Mouse (Mus musculus): ENCODE measurements around the gene Gm44973. TPM values are rescaled to one million over a fixed set of nuclear protein-coding genes. Genes with fewer than 3 reads are reported as not detected.

Gm44973 gene
- polyA plus RNA-seq, 1 experiment from 2014 or later = 3.6 TPM

DNA sequence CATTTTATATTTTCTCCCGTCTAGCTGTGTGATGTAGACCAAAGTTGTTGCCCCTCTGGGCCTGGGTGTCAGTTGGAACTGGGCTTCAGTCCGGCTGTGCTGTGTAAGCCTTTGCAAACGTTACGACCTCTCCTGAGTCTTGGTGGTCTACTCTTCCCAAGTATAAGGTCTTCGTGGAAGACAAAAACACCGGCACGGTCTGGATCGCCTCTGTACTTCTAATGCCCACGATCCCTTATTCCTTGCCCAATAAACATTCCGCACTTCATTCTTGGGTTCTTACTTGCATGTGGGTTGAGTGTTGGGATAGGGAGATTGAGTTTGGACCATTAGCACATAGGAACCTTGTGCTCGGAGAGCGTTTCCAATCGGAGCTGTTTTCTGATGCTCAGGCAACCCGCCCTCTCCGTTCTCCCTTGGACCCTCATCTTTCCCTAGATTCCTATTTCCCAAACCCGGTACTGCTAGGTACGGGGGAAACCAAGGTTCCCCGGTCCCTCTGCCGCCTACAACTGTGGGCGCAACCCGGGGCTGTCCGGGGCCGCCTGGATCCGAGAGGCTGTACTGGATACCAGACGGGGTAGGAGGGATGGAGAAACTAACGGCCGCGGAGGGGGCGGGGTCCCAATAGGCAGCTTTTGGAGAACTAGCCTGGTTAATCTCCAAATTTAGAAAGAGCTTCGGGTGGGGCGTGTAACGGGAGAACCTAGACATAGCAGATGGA, 38.3 kb downstream of the Gm44973 start:
- Histone ChIP-seq H3K27me3 (replicated peaks; ENCODE audit: control insufficient read depth, insufficient read depth, low read length) (peaks cover 64% of the 10 kb centered on the region), H3K36me3 (ENCODE audit: control insufficient read depth, insufficient read depth, low read length) (no peaks in the 10 kb centered on the region), H3K9me3 (ENCODE audit: control insufficient read depth, low read length) (no peaks in the 10 kb centered on the region), H3K27ac (ENCODE audit: low read length) (no peak overlapping the region), H3K9ac (ENCODE audit: low read depth, low read length) (peak overlapping the region; percentile 67), H3K4me1 (ENCODE audit: control insufficient read depth, insufficient read depth, low read length) (peaks cover 38% of the 10 kb centered on the region), H3K4me2 (ENCODE audit: low read depth, low read length) (peak overlapping the region; percentile 87), H3K4me3 (ENCODE audit: low read length) (peak overlapping the region; percentile 76)
- no peak for ATAC-seq
- 13% methylated on average over 32 of the region's 32 CpGs for WGBS

DNA sequence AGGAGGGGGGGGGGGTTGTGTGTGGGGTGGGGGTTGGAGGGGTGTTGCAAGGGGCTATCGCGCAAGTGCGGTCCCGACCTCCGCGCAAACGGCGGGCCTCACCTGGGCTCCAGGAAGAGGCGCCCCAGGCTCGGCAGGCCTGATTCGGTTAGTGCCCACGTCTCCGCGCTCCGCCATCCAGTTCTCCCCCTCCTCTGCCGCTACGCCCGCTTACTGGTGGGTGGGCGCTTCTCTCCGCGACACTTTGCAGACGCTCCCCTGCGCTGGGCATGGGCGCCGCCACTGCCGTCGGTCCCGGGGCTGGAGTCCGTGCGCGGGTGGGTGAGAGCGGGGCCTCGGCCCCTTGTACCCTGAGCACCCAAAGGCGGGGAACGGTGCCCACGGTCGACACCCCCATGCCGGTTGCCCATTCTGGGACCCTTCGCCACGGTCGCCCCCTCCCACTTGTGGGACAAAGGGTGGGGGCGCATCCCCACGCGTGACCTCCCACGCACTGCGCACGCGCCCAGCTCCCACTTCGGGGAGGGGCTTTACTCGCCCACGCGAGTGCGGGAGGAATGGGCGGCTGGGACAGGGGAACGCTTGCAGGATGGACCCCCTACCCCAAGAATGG, 41.5 kb downstream of the Gm44973 start:
- WGBS = 2% methylated on average over 53 of the region's 55 CpGs
- H3K4me2 ChIP-seq (ENCODE audit: low read depth, low read length) = peak overlapping the region; percentile 70
- ATAC-seq = no peak
- H3K9me3 ChIP-seq (ENCODE audit: control insufficient read depth, low read length) = no peaks in the 10 kb centered on the region
- peak overlapping the region; percentile 18; the same call in 1 of the 2 replicates for H3K27ac ChIP-seq (ENCODE audit: low read length)
- peak overlapping the region; percentile 73 for H3K9ac ChIP-seq (ENCODE audit: low read depth, low read length)
- no peaks in the 10 kb centered on the region for H3K36me3 ChIP-seq (ENCODE audit: control insufficient read depth, insufficient read depth, low read length)
- H3K4me3 ChIP-seq (ENCODE audit: low read length) = peak overlapping the region; percentile 51
- peaks cover 39% of the 10 kb centered on the region for H3K4me1 ChIP-seq (ENCODE audit: control insufficient read depth, insufficient read depth, low read length)
- peaks cover 58% of the 10 kb centered on the region for H3K27me3 ChIP-seq (replicated peaks; ENCODE audit: control insufficient read depth, insufficient read depth, low read length)

DNA sequence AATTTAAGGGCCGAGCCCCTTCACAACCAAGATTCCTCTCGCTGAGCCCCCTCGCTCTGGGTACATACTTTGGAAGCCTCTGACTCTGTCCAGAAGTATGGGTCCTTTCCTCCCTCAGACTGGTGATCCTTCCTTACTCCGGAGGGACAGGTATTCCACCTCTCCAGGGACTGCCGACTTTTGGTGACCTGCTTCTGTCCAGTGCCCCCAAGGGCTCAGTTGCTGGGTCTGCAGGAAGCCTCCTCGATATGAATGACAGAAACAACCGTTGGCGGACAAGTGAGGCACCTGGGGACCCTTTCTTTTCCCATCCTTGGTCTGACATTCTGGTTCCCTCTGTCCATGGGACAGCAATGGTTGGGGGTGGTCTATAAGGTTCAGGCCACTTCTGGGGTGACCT, 42.1 kb downstream of the Gm44973 start:
- Histone ChIP-seq H3K4me1 (ENCODE audit: control insufficient read depth, insufficient read depth, low read length) (peaks cover 35% of the 10 kb centered on the region), H3K27ac (ENCODE audit: low read length) (no peak overlapping the region), H3K9me3 (ENCODE audit: control insufficient read depth, low read length) (no peaks in the 10 kb centered on the region), H3K9ac (ENCODE audit: low read depth, low read length) (peak overlapping the region; percentile 73), H3K4me3 (ENCODE audit: low read length) (peak overlapping the region; percentile 51), H3K27me3 (replicated peaks; ENCODE audit: control insufficient read depth, insufficient read depth, low read length) (peaks cover 56% of the 10 kb centered on the region), H3K4me2 (ENCODE audit: low read depth, low read length) (peak overlapping the region; percentile 70), H3K36me3 (ENCODE audit: control insufficient read depth, insufficient read depth, low read length) (no peaks in the 10 kb centered on the region)
- 35% methylated on average over 8 of the region's 8 CpGs for WGBS
- no peak for ATAC-seq

DNA sequence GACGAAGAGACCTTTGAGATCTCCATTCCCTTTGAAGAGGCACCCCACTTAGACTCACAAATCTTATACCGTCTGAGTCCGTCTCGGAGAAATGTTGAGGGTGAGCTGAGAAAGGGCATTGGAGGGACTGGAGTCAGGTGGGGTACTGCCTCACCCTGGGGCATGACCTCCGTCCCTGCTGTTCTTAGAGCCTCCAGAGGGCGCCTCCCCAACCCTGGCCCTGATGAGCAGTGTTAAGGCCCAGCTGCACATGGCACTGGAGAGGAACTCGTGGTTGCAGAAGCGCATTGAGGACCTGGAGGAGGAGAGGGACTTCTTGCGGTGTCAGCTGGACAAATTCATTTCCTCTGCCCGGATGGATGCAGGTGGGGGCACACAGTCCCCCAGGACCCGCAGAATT, 42.5 kb downstream of the Gm44973 start:
- Histone ChIP-seq H3K9ac (ENCODE audit: low read depth, low read length) (no peak overlapping the region), H3K4me1 (ENCODE audit: control insufficient read depth, insufficient read depth, low read length) (peaks cover 31% of the 10 kb centered on the region), H3K27me3 (replicated peaks; ENCODE audit: control insufficient read depth, insufficient read depth, low read length) (peaks cover 54% of the 10 kb centered on the region), H3K4me3 (ENCODE audit: low read length) (no peak overlapping the region; the same call in 1 of the 2 replicates), H3K27ac (ENCODE audit: low read length) (no peak overlapping the region), H3K9me3 (ENCODE audit: control insufficient read depth, low read length) (no peaks in the 10 kb centered on the region), H3K4me2 (ENCODE audit: low read depth, low read length) (peak overlapping the region; percentile 70; the same call in 1 of the 2 replicates), H3K36me3 (ENCODE audit: control insufficient read depth, insufficient read depth, low read length) (no peaks in the 10 kb centered on the region)
- no peak for ATAC-seq
- 44% methylated on average over 11 of the region's 11 CpGs for WGBS

DNA sequence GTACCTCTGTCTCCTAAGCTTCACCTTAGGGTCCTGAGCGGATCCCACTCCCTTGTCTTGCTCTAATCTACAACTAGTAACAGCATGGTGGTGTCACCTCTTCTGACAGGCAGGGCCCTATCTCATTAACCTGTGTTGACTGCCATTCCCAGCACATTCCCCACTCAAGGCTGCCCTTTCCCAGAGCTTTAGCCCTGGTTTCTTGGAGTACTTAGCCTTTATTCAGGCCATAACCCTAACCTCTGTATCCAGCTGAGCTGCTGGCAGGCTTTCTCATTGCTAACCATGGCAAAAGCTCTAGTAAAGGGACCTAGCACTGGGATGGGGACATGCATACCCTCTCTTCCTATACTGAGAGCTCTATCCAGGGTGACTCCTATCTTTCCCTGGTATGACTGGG, 43.3 kb downstream of the Gm44973 start:
- no peak for ATAC-seq
- Histone ChIP-seq H3K36me3 (ENCODE audit: control insufficient read depth, insufficient read depth, low read length) (no peaks in the 10 kb centered on the region), H3K9me3 (ENCODE audit: control insufficient read depth, low read length) (no peaks in the 10 kb centered on the region), H3K27me3 (replicated peaks; ENCODE audit: control insufficient read depth, insufficient read depth, low read length) (peaks cover 45% of the 10 kb centered on the region), H3K27ac (ENCODE audit: low read length) (no peak overlapping the region), H3K9ac (ENCODE audit: low read depth, low read length) (no peak overlapping the region), H3K4me2 (ENCODE audit: low read depth, low read length) (no peak overlapping the region), H3K4me3 (ENCODE audit: low read length) (no peak overlapping the region), H3K4me1 (ENCODE audit: control insufficient read depth, insufficient read depth, low read length) (peaks cover 24% of the 10 kb centered on the region)
- 100% methylated on average over 1 of the region's 1 CpGs for WGBS

DNA sequence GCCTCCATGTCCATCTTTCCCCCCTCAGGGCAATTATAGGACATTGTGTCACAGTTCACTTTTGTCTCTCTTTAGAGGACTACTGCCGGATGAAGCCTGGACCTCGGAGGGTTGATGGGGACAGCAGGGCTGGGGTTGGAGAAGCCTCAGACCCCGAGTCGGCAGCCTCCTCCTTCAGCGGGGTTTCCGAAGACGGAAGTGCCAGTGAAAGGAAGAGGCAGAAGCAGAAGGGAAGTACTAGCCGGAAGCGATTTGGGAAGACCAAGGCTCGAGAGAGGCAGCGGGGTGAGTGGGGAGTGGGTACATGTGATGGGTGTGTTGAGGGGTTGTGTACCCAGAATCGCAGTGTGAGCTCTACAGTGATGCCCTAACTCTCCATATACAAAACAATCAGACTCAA, 44.1 kb downstream of the Gm44973 start:
- H3K9me3 ChIP-seq (ENCODE audit: control insufficient read depth, low read length) = no peaks in the 10 kb centered on the region
- no peak overlapping the region for H3K27ac ChIP-seq (ENCODE audit: low read length)
- peaks cover 26% of the 10 kb centered on the region for H3K4me1 ChIP-seq (ENCODE audit: control insufficient read depth, insufficient read depth, low read length)
- no peaks in the 10 kb centered on the region for H3K36me3 ChIP-seq (ENCODE audit: control insufficient read depth, insufficient read depth, low read length)
- 0 out of 2 replicates have a peak overlapping the region, but pooled peaks have one; percentile 97 for H3K9ac ChIP-seq (ENCODE audit: low read depth, low read length)
- ATAC-seq = no peak
- peak overlapping the region; percentile 99; the same call in 1 of the 2 replicates for H3K4me2 ChIP-seq (ENCODE audit: low read depth, low read length)
- 94% methylated on average over 12 of the region's 12 CpGs for WGBS
- H3K4me3 ChIP-seq (ENCODE audit: low read length) = no peak overlapping the region
- H3K27me3 ChIP-seq (replicated peaks; ENCODE audit: control insufficient read depth, insufficient read depth, low read length) = peaks cover 38% of the 10 kb centered on the region

DNA sequence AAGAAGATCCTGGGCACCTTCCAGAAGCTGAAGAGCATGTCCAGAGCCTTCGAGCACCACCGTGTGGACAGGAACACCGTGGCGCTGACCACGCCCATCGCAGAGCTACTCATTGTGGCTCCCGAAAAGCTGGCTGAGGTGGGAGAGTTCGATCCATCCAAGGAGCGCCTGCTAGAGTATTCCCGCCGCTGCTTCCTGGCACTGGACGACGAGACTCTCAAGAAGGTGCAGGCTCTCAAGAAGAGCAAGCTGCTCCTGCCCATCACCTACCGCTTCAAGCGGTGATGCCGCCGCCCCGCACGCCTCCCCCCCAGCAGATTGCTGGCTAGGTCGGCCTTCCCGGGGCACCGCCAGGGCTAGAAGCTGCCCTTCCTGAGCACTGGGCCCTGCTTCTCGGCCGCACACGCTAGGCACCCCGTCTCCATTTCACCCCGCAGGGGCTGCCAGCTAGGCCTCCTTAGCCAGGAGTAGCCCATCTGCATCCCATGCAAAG, 45.0 kb downstream of the Gm44973 start:
- H3K9me3 ChIP-seq (ENCODE audit: control insufficient read depth, low read length) = no peaks in the 10 kb centered on the region
- H3K9ac ChIP-seq (ENCODE audit: low read depth, low read length) = peak overlapping the region; percentile 97
- ATAC-seq = peak; percentile 9
- H3K4me3 ChIP-seq (ENCODE audit: low read length) = peak overlapping the region; percentile 61
- WGBS = 3% methylated on average over 27 of the region's 27 CpGs
- H3K4me2 ChIP-seq (ENCODE audit: low read depth, low read length) = peak overlapping the region; percentile 99
- H3K27me3 ChIP-seq (replicated peaks; ENCODE audit: control insufficient read depth, insufficient read depth, low read length) = peaks cover 29% of the 10 kb centered on the region
- H3K36me3 ChIP-seq (ENCODE audit: control insufficient read depth, insufficient read depth, low read length) = no peaks in the 10 kb centered on the region
- H3K27ac ChIP-seq (ENCODE audit: low read length) = peak overlapping the region; percentile 100
- peaks cover 30% of the 10 kb centered on the region for H3K4me1 ChIP-seq (ENCODE audit: control insufficient read depth, insufficient read depth, low read length)

DNA sequence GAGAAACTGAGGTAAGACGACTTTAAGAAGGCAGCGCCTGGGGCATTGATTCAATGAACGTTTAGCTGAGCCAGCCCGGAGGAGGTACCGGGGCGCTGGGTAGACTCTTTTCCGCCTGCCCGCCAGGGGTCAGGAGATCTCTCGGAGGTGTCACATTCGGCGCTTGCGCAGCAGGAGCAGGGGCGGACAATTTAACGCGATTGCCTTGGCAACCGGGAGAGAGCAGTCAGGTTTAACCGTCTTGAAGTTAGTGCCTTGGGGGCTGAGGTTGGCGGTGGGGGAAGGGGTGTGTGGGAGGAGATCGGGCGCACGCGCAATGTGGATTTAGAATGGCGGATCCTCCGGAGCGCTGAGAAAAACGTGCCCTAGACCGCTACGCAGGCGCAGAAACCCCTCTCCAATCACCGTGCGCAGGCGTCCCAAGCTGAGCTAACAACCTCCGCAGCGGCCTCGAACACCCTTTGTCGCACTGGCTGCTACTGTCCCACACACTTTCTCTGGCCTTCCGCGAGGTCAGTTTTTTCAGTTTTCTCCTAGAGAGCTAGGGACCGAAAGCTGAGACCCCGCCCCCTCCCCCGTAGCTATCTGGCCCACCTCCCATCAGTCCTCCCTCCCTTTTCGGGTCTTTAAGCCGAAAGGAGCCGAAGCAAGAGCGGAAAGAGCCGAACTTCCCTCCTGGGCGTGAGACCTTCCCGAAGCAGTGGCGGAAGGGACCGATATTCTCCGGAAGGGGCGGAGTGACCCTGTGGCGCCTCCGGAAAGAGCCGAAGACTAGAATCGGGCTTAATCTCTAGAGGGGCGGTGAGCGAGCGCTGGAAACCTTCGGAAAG, 45.9 kb downstream of the Gm44973 start:
- H3K36me3 ChIP-seq (ENCODE audit: control insufficient read depth, insufficient read depth, low read length) = peaks cover 3% of the 10 kb centered on the region; the same call in 1 of the 2 replicates
- under 1% methylated on average over 60 of the region's 60 CpGs for WGBS
- H3K27ac ChIP-seq (ENCODE audit: low read length) = peak overlapping the region; percentile 100
- no peaks in the 10 kb centered on the region for H3K9me3 ChIP-seq (ENCODE audit: control insufficient read depth, low read length)
- H3K4me1 ChIP-seq (ENCODE audit: control insufficient read depth, insufficient read depth, low read length) = peaks cover 39% of the 10 kb centered on the region
- peak overlapping the region; percentile 97 for H3K9ac ChIP-seq (ENCODE audit: low read depth, low read length)
- peak overlapping the region; percentile 61 for H3K4me3 ChIP-seq (ENCODE audit: low read length)
- peaks cover 20% of the 10 kb centered on the region for H3K27me3 ChIP-seq (replicated peaks; ENCODE audit: control insufficient read depth, insufficient read depth, low read length)
- H3K4me2 ChIP-seq (ENCODE audit: low read depth, low read length) = peak overlapping the region; percentile 99
- ATAC-seq = peak; percentile 91

Data from intestine, embryonic 16.5 days (tissue).